Mouse (Mus musculus) hindbrain, embryonic 12.5 days (tissue): Measurements from ENCODE around the gene Tsc22d2. TPM values are rescaled to one million over a fixed set of nuclear protein-coding genes. Genes with fewer than 3 reads are reported as not detected.

Source experiments
- ATAC-seq: fragments of 200-750 bp; cut with Nextera tagmentation; 2 replicates; pipeline ENCODE4 v1.8.0; 2017; ENCODE audit warnings: moderate TSS enrichment; ENCODE audit not compliant: low FRiP score
- H3K27ac ChIP-seq: fragments of 300-500 bp; sonication (generic); 2 replicates; pipeline ENCODE4 v1.5.1; 2016; ENCODE audit warnings: mild to moderate bottlenecking
- H3K27me3 ChIP-seq: fragments of 300-500 bp; sonication (generic); 2 replicates; pipeline ENCODE4 v1.6.1; 2016; ENCODE audit warnings: mild to moderate bottlenecking
- H3K36me3 ChIP-seq: fragments of 300-500 bp; sonication (generic); 2 replicates; pipeline ENCODE4 v1.6.1; 2016; ENCODE audit warnings: mild to moderate bottlenecking
- H3K4me1 ChIP-seq: fragments of 300-500 bp; sonication (generic); 2 replicates; pipeline ENCODE4 v1.6.1; 2016
- H3K4me2 ChIP-seq: fragments of 300-500 bp; sonication (generic); replicated peaks from 2 replicates; pipeline ENCODE4 v1.6.1; 2016; ENCODE audit warnings: mild to moderate bottlenecking
- H3K4me3 ChIP-seq: fragments of 300-500 bp; sonication (generic); 2 replicates; pipeline ENCODE4 v1.5.1; 2016; ENCODE audit warnings: mild to moderate bottlenecking
- H3K9ac ChIP-seq: fragments of 300-500 bp; sonication (generic); 2 replicates; pipeline ENCODE4 v1.6.1; 2016; ENCODE audit warnings: mild to moderate bottlenecking, moderate library complexity
- H3K9me3 ChIP-seq: fragments of 300-500 bp; sonication (generic); replicated peaks from 2 replicates; pipeline ENCODE4 v1.6.1; 2016; ENCODE audit warnings: mild to moderate bottlenecking
- WGBS: fragments of 180-500 bp; shearing (Covaris S2); methylation state at CpG from one replicate; pipeline ENCODE4 v1.1.7; 2016; 5-methylcytosine and 5-hydroxymethylcytosine counted together
- polyA plus RNA-seq: library from polyadenylated mRNA; unstranded; fragments of >200 nt; fragmentation: Nextera tagmentation; extraction: Ambion mirVana; gene quantifications from 2 replicates; pipeline ENCODE4 v1.2.1, GENCODE M21; 2016

The Tsc22d2 gene
- 17.0 and 18.9 TPM in 2 replicates for polyA plus RNA-seq

- Histone ChIP-seq H3K27me3 (no peaks in the 10 kb centered on the region), H3K4me1 (peaks cover 16% of the 10 kb centered on the region), H3K4me3 (peak within 1 kb of the TSS; percentile 96), H3K27ac (peak within 1 kb of the TSS; percentile 99), H3K36me3 (no peaks in the 10 kb centered on the region), H3K4me2 (peak within 1 kb of the TSS; percentile 96), H3K9me3 (no peaks in the 10 kb centered on the region), H3K9ac (peak within 1 kb of the TSS; percentile 99)
- under 1% methylated on average over 47 of the region's 52 CpGs for WGBS
- peak; percentile 73 for ATAC-seq
Measured at GRCm38 (mm10) chr3:58414234-58414938, at the start of gene Tsc22d2. Tsc22d2 (plus strand) TSS chr3:58414715.

GRCm38 (mm10) chr3:58366756-58367155 is 47.8 kb upstream of the Tsc22d2 start:
- Histone ChIP-seq H3K4me1 (0 out of 2 replicates have a peak, but pooled peaks cover 3% of the 10 kb centered on the region), H3K4me3 (no peak overlapping the region), H3K27ac (no peak overlapping the region), H3K9ac (no peak overlapping the region), H3K4me2 (no peak overlapping the region), H3K36me3 (no peaks in the 10 kb centered on the region), H3K27me3 (no peaks in the 10 kb centered on the region), H3K9me3 (no peaks in the 10 kb centered on the region)
- 78% methylated on average over 3 of the region's 3 CpGs for WGBS
- ATAC-seq = no peak

GRCm38 (mm10) chr3:58370811-58371210 is 43.7 kb upstream of the Tsc22d2 start:
- no peaks in the 10 kb centered on the region for H3K9me3 ChIP-seq
- no peak overlapping the region for H3K4me2 ChIP-seq
- H3K4me3 ChIP-seq = no peak overlapping the region
- H3K9ac ChIP-seq = no peak overlapping the region
- H3K27ac ChIP-seq = no peak overlapping the region
- no peaks in the 10 kb centered on the region for H3K27me3 ChIP-seq
- peaks cover 13% of the 10 kb centered on the region for H3K4me1 ChIP-seq
- WGBS = 84% methylated on average over 2 of the region's 2 CpGs
- no peak for ATAC-seq
- H3K36me3 ChIP-seq = no peaks in the 10 kb centered on the region

- no peak overlapping the region for H3K9ac ChIP-seq
- peak overlapping the region; percentile 41 for H3K4me2 ChIP-seq
- H3K36me3 ChIP-seq = no peaks in the 10 kb centered on the region
- H3K27ac ChIP-seq = peak overlapping the region; percentile 49; the same call in 1 of the 2 replicates
- peaks cover 13% of the 10 kb centered on the region for H3K4me1 ChIP-seq
- H3K9me3 ChIP-seq = no peaks in the 10 kb centered on the region
- 8% methylated on average over 9 of the region's 9 CpGs for WGBS
- no peaks in the 10 kb centered on the region for H3K27me3 ChIP-seq
- peak overlapping the region; percentile 6; the same call in 1 of the 2 replicates for H3K4me3 ChIP-seq
- peak; percentile 85 for ATAC-seq
Measured at GRCm38 (mm10) chr3:58372066-58372904, 42.2 kb upstream of the Tsc22d2 start.

- 10% methylated on average over 5 of the region's 5 CpGs for WGBS
Measured at GRCm38 (mm10) chr3:58372905-58373208, 41.7 kb upstream of the Tsc22d2 start.

GRCm38 (mm10) chr3:58374281-58374680 is 40.2 kb upstream of the Tsc22d2 start:
- H3K36me3 ChIP-seq = no peaks in the 10 kb centered on the region
- H3K4me1 ChIP-seq = peaks cover 13% of the 10 kb centered on the region
- H3K27ac ChIP-seq = no peak overlapping the region
- H3K4me3 ChIP-seq = no peak overlapping the region
- H3K4me2 ChIP-seq = no peak overlapping the region
- no peak for ATAC-seq
- H3K9ac ChIP-seq = no peak overlapping the region
- 91% methylated on average over 5 of the region's 5 CpGs for WGBS
- H3K9me3 ChIP-seq = no peaks in the 10 kb centered on the region
- H3K27me3 ChIP-seq = no peaks in the 10 kb centered on the region

More at GRCm38 (mm10) chr3:58372905-58373208, 41.7 kb upstream of the Tsc22d2 start:
- H3K4me1 ChIP-seq = peaks cover 13% of the 10 kb centered on the region
- no peaks in the 10 kb centered on the region for H3K27me3 ChIP-seq
- no peaks in the 10 kb centered on the region for H3K9me3 ChIP-seq
- 0 out of 2 replicates have a peak, but pooled peaks have one; percentile 33 for ATAC-seq
- no peak overlapping the region for H3K27ac ChIP-seq
- H3K4me3 ChIP-seq = peak overlapping the region; percentile 6; the same call in 1 of the 2 replicates
- no peaks in the 10 kb centered on the region for H3K36me3 ChIP-seq
- H3K4me2 ChIP-seq = peak overlapping the region; percentile 41
- no peak overlapping the region for H3K9ac ChIP-seq

- Histone ChIP-seq H3K4me2 (no peak overlapping the region), H3K9me3 (no peaks in the 10 kb centered on the region), H3K4me1 (peaks cover 10% of the 10 kb centered on the region), H3K9ac (no peak overlapping the region), H3K36me3 (no peaks in the 10 kb centered on the region), H3K4me3 (no peak overlapping the region), H3K27ac (no peak overlapping the region), H3K27me3 (no peaks in the 10 kb centered on the region)
- no peak for ATAC-seq
- WGBS = 72% methylated on average over 3 of the region's 3 CpGs
Measured at GRCm38 (mm10) chr3:58376713-58377112, 37.8 kb upstream of the Tsc22d2 start.

GRCm38 (mm10) chr3:58377589-58378134 is 36.9 kb upstream of the Tsc22d2 start:
- H3K27ac ChIP-seq = no peak overlapping the region
- no peak overlapping the region for H3K4me3 ChIP-seq
- no peak overlapping the region for H3K9ac ChIP-seq
- H3K4me2 ChIP-seq = no peak overlapping the region
- no peaks in the 10 kb centered on the region for H3K36me3 ChIP-seq
- H3K9me3 ChIP-seq = no peaks in the 10 kb centered on the region
- 43% methylated on average over 5 of the region's 5 CpGs for WGBS
- peaks cover 2% of the 10 kb centered on the region; the same call in 1 of the 2 replicates for H3K4me1 ChIP-seq
- H3K27me3 ChIP-seq = no peaks in the 10 kb centered on the region
- ATAC-seq = no peak

GRCm38 (mm10) chr3:58382676-58383075 is 31.8 kb upstream of the Tsc22d2 start:
- no peaks in the 10 kb centered on the region for H3K4me1 ChIP-seq
- no peak overlapping the region for H3K4me3 ChIP-seq
- H3K9me3 ChIP-seq = no peaks in the 10 kb centered on the region
- no peak for ATAC-seq
- WGBS = 97% methylated on average over 1 of the region's 1 CpGs
- H3K27me3 ChIP-seq = no peaks in the 10 kb centered on the region
- no peak overlapping the region for H3K27ac ChIP-seq
- no peaks in the 10 kb centered on the region for H3K36me3 ChIP-seq
- no peak overlapping the region for H3K9ac ChIP-seq
- H3K4me2 ChIP-seq = no peak overlapping the region

- H3K4me2 ChIP-seq = no peak overlapping the region
- 55% methylated on average over 1 of the region's 1 CpGs for WGBS
- no peaks in the 10 kb centered on the region for H3K9me3 ChIP-seq
- no peaks in the 10 kb centered on the region for H3K36me3 ChIP-seq
- H3K4me1 ChIP-seq = no peaks in the 10 kb centered on the region
- H3K27me3 ChIP-seq = no peaks in the 10 kb centered on the region
- no peak overlapping the region for H3K4me3 ChIP-seq
- ATAC-seq = no peak
- no peak overlapping the region for H3K27ac ChIP-seq
- no peak overlapping the region for H3K9ac ChIP-seq
Measured at GRCm38 (mm10) chr3:58385060-58385459, 29.5 kb upstream of the Tsc22d2 start.

GRCm38 (mm10) chr3:58388731-58389130 is 25.8 kb upstream of the Tsc22d2 start:
- H3K4me1 ChIP-seq = no peaks in the 10 kb centered on the region
- no peaks in the 10 kb centered on the region for H3K9me3 ChIP-seq
- no peak overlapping the region for H3K4me3 ChIP-seq
- no peak overlapping the region for H3K9ac ChIP-seq
- no peaks in the 10 kb centered on the region for H3K36me3 ChIP-seq
- no peak for ATAC-seq
- H3K4me2 ChIP-seq = no peak overlapping the region
- no peak overlapping the region for H3K27ac ChIP-seq
- H3K27me3 ChIP-seq = no peaks in the 10 kb centered on the region
- WGBS = 85% methylated on average over 4 of the region's 4 CpGs

- no peak for ATAC-seq
- WGBS = 85% methylated on average over 5 of the region's 5 CpGs
- no peaks in the 10 kb centered on the region for H3K27me3 ChIP-seq
- no peak overlapping the region for H3K4me3 ChIP-seq
- no peak overlapping the region for H3K4me2 ChIP-seq
- no peaks in the 10 kb centered on the region for H3K36me3 ChIP-seq
- H3K9ac ChIP-seq = no peak overlapping the region
- H3K9me3 ChIP-seq = no peaks in the 10 kb centered on the region
- H3K27ac ChIP-seq = no peak overlapping the region
- no peaks in the 10 kb centered on the region for H3K4me1 ChIP-seq
Measured at GRCm38 (mm10) chr3:58398541-58398940, 16.0 kb upstream of the Tsc22d2 start.
